Mouse (Mus musculus) adrenal gland, postnatal 10 days (tissue): ENCODE data around the gene Hdhd3. TPM values are rescaled to one million over a fixed set of nuclear protein-coding genes. Genes with fewer than 3 reads are reported as not detected.
"Not testable (repeated sequence)": the region's sequence is repeated elsewhere in the genome, so short reads cannot be mapped to it uniquely, and the experiment has no call there.

Experiments used
- DNase-seq: peaks from one replicate; pipeline ENCODE4 v3.0.0; 2021; ENCODE audit warnings: mixed read lengths
- total RNA-seq, 2 experiments: library from RNA; stranded (reverse); gene quantifications; 2 replicates each; pipeline ENCODE4 v1.2.3; 2021

The Hdhd3 gene
- total RNA-seq, 2 experiments from 2014 or later, result 16.7 to 19.5 TPM

DNA sequence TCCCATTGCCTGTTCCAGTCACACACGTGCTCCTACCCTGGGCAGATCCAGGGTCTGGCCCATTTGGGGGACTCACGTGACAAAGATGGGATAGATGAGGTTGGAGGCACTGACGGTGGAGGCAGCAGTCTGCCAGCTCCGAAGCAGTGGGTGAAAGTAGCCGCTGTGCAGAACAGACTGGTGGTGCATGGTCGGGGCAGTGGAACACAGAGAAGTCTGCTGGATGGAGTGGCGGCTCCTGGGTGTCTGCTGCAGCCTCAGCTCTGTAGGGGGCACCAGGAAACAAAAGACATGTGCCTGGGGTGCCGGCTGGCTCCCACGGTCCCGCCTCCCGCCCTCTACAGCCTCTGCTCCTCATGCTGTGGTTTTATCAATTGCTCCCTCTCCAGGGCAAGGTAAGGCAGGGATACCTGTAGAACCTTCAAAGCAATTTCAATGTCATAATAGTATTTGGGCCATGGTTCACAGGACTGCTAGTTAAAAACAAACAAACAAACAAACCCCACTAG, 10.8 kb upstream of the Hdhd3 start:
- no peak for DNase-seq

DNA sequence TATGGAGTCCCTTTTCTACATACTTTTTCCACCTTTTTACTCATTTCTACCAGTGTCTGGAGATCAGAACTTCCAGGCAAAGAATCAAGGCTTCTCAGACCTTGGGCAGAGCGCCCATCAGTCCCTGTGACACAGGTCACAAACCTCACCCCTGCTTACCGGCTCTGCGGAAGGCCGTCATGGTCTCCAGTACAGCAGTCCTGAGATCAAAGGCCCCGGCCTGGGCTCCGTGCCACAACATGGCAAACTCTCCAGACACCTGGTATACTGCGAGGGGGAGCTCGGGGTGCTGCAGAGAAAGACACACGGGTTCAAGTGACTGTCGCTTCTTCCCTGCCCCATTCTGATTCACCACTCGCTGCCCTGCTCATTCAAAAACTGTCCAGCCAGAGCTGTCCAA, 6.7 kb upstream of the Hdhd3 start:
- DNase-seq, result peak; percentile 90

DNA sequence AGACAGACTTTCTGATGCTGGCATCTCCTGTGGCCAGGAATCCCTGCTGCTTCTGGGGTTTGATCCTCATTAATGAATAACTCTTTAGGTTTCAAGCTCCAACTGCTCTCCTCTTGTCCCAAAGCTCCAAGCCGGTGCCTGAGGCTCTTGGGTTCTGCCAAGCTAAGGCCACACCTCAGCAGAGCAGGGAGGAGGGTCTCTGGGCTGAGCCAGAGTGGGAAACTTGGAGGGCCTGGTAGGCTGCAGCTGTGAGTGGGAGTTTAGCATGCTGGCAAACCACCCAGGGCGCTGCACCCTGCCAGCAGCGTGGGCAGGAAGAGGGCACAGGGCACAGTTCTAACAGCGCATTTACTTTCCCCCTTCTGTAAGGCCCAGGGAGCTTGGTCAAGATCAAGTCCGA, 5.6 kb upstream of the Hdhd3 start:
- DNase-seq, result no peak

DNA sequence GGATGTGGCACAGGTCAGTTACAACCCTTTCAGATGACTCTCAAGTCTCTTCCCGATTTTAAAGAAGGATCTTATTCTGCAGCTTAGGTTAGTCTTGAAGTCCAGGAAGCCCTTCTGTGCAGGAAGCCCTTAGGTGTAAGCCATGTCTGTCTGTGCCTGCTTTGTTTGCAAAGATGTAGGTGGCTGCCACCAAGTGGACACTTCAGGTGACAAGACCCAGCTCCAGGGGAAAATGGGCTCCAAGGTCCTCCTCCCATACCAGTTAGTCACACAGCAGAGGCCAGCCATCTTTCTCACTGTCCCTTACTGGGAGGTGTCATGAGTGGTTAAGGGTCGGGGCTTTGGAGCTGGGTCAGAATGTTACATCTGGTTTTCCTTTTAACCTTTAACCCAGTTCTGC, 3.5 kb upstream of the Hdhd3 start:
- peak; percentile 57 for DNase-seq

DNA sequence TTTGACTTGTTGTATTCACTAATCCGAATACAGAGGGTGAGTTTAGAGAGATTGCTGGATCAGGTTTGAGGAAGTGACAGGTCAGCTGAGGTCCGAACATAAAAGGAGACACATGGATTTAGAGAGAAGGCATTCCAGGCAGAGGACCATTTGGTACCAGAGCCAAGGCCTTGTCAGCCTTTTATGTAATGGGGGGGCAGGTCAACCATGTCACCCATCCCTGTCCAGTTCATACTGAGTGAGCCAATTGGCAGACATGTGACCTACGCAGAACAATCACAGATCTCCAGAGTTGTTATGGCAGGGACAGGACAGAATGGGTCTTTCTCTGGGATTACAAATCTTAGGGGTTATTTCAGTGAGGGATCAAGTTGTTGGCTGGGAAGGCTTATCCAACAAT, 2.7 kb upstream of the Hdhd3 start:
- DNase-seq, result no peak

DNA sequence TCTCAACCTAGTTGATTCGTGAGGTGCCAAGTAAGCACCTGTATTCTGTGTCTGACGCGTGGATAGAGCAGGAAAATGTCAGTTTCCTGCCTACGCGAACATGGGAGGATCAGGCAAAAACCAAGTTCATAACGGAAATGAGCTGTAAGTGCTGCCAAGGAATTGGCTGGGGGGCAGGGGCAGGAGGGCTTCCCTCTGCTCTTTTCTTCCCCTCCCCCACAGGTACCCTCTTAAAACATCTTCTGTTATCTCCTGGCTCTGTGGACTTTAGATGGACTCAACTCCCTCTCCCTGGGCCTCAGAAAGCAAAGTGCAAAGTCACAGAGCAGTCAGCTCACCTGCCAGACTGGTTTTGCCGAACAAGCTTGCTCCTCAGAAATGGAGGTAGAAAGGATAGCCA, 298 bp downstream of the Hdhd3 start:
- DNase-seq, result peak; percentile 14

DNA sequence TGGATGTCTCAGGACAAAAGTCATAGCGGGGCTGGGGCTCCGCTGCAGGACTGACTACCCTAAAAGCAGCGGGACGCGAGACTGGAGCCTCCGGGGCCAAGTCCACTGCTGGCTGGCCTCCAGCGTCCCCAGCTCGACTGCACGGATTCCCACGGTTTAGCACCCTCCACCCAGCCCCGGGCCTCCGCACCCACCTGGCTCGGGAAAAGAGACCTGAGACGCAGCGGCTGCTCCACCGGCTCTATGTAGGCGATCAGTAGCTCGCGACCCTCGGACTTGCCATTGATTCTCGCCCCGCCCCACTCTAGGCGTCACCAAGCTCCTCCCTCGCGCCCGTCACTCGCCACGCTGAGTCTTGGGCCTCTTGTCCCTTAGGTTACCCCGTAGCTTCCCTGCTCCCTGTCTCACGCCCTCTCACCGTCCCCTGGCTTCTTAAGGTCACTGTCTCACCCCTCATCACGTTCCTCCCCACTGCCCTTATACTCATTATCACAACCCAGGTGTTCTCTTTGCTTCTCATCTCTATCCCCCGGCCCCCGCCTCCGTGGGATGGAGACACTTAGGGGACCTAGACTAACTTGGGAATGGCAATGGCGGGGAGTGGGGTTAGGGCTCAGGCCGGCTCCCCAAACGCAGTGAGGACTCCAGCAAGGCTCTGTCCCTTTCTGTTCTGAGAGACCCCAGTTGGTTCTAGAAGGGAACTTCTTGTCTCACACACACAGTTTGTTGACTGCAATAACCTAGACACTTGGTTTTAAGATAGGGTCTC, 1.1 kb downstream of the Hdhd3 start:
- peak; percentile 94 for DNase-seq

DNA sequence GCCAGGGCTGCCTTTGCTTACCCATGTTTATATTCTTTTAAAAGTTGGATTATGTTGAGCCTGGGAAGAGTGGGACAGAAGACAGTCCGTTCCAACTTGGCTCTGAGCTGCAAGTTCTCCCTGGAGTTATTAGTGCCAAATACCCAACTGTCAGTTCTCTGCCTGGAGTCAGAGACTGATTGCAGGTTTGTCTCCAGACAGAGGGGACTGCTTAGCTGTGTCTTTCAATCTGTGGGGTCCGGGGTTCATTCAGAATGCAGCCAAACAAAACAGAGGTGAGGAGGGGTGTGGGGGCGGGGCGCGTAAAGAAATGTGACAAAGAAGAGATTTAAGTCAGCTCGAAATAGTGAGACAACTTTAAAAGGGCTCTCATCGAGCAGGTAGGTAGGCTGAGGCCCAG, 1.7 kb downstream of the Hdhd3 start:
- no peak for DNase-seq

DNA sequence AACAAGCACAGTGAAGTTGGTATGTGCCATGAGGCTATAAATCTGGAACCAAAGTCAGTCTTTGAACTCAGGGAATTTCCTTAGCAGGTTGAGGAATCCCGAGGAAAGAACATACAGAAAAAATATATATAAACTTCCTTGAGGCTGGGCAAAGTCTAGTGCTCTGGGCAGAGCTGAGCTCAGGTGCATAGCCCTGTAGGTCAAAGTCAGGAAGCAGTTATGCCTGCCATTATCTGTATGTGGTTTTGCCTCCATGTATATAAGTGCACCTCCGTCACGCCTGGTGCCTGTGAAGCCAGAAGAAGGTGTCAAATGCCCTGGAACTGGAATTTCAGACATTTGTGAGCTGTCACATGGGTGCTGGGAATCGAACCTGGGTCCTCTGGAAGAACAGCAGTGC, 2.5 kb downstream of the Hdhd3 start:
- DNase-seq, result peak; percentile 1

DNA sequence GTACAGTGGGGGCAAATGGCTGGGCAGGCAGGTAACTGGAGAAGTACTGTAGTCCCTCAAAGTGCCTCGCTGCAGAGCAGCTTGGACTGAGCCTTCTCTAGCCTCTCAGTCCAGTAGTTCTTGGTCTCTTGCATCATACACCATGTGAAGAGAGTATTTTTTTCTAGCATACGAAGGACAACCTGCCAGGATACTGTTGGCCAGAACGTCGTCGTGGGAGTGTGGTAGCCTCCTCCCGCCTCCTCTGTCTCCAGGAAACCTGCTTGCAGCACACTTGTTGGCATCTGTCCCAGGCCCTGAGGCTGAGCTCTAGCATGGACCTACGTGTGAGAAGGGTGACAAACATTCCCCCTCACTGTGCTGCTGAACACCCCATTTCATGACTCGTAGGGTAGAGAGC, 6.5 kb downstream of the Hdhd3 start:
- peak; percentile 84 for DNase-seq

DNA sequence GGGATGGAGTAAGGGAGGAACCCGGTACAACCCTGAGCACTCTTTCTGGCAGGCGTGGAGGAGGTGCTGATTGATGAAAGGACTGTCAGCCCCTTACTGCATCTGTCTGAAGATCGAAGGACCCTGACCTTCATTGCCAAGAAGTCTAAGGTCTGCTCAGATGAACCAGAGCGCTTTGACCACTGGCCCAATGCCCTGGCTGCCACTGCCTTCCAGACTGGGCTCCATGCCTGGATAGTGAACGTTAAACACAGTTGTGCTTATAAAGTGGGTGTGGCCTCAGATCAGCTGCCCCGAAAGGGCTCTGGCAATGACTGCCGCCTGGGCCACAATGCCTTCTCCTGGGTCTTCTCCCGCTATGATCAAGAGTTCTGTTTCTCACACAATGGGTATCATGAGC, 7.3 kb downstream of the Hdhd3 start:
- DNase-seq, result peak; percentile 78

DNA sequence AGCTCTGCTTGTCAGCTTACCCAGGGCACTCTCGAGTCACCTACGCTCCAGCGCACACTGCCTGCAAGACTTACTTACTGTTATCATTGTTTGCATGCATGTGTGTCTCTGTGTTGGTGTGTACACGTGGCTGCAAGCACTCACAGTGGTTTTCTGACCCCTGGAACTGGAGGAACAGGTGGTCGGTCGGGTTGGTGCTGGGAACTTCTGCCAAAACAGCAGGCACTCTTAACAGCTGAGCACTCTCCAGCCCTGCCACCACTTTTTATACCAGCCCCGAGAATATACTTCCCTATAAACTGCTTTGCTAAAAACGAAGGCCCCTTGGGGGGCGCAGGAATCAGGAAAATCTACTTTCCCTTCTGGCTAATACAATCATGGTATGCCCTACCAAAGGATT, 9.0 kb downstream of the Hdhd3 start:
- no peak for DNase-seq

DNA sequence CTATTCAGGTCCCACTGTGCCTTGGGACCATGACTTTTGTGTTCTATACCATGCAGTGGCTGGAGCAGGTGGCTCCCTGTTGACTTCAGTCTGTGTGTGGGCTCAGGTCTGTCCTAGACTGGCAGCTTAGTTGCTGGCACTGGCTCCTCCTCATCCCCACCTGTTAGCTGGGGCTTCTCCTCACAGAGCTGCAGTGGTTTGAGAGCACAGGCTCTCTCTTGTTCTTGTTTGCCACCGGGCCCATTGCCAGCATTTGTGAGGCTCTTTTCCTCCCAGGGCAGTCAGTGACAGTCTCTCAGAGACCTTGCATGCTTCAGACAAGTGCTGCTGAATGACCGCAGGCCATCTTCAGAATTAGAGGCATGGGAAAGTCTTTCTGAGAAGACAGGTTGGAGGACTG, 10.6 kb downstream of the Hdhd3 start:
- DNase-seq, result no peak

DNA sequence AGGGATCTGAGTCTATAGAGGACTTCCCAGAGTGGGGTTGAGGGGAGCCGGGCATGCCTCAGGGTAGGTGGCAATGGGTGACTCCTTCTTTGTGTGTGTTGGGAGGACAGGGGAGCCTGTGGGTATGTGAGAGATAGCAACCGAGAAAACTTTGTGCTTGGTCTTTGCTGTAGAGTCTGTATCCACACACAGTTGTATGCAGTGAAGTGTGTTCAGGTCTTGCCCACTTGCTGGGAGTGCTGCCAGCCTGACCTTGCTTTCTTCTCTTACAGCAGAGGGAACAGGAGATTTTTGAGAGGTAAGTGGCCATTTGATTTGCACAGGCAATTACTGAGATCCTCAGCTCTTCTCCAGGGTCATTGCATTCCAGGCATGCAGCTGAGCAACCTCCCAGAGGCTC, 15.4 kb downstream of the Hdhd3 start:
- DNase-seq, result no peak

DNA sequence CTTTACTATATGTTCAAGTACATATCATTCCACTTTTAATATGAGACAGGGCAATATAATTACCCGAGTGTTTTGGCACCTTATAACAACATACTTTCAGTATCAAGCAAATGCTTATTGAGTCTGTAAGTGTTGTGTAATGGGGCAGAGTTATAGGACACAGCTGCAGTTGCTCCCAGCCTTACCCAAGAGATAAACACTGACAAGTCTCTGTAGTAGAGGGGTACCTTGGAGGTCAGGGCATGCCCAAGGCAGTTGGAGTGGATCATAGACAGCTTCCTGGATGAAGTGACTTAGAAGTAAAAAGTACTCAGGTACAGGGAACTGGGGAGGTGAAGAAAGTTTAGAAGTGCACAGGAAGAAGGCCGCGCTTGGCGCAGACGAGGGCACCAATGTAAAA, 16.1 kb downstream of the Hdhd3 start:
- no peak for DNase-seq

DNA sequence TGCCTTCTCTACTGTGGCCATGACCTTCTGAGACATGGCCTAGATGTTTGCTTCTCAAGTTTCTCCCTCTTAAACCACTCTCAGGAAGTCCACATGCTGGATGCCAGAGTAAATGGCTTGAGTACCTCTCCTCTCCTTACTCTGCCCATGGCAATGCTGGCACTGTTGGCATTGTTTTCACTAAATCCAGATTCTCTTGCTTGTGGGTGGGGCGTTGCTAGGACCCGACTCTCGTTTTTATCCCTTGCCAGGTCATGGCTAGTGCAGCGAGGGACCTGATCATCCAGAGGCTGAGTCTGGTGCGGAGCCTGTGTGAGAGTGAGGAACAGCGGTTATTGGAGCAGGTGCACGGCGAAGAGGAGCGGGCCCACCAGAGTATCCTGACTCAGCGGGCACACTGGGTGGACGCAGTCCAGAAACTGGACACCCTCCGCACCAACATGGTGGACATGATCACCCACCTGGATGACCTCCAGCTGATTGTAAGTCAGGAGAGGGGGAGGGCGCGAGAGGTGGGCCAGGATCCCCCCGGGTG, 17.0 kb downstream of the Hdhd3 start:
- no peak for DNase-seq

DNA sequence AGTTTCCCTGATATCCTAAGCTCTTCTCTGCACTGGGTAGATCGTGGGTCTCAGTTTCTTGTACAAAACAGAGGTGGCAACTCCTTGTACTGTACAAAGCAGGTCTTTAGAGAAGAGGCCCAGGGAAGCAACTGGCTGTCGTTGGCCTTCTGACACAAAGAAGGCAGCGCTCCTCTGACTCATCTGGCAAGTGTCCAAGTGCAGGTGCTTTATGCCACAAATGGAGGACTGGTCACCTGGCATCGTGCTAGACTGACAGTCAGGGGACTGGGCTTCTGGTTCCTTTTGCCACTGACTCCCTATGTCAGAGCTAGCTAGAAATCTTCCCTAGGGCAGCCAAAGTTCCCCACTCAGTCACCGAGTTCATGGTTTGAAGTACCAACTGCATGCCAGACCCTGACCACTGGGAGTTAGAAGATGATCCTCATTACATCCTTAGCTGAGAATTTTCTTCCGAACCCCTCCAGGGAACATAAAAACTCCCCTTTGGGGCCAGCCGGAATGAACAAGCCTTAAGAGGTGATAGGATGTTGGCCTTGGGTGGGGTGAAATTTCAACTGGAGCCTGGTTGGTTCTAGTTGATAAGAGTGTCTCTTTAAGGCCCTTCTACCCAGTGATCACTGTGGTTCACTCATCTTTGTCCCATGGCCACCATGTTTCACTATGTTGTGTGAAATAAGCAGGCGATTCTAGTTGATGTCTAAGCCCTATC, 17.7 kb downstream of the Hdhd3 start:
- no peak for DNase-seq

DNA sequence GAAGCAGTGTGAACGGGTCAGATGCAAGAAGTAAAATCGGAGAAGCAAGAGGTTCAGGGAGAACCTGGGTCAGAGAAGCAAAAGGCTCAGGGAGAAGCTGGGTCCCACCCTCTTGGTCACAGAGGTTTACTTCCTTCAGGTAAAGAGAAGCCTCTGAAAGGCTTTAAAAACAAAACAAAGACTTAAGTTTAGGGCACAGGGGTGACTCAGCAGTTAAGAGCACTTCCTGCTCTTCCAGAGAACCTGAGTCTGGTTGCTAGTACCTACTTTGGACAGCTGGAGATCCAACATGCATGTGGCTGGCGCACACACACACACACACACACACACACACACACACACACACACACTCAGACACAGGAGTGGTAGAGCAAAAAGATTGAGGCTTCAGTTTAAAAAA, 18.3 kb downstream of the Hdhd3 start:
- no peak for DNase-seq

DNA sequence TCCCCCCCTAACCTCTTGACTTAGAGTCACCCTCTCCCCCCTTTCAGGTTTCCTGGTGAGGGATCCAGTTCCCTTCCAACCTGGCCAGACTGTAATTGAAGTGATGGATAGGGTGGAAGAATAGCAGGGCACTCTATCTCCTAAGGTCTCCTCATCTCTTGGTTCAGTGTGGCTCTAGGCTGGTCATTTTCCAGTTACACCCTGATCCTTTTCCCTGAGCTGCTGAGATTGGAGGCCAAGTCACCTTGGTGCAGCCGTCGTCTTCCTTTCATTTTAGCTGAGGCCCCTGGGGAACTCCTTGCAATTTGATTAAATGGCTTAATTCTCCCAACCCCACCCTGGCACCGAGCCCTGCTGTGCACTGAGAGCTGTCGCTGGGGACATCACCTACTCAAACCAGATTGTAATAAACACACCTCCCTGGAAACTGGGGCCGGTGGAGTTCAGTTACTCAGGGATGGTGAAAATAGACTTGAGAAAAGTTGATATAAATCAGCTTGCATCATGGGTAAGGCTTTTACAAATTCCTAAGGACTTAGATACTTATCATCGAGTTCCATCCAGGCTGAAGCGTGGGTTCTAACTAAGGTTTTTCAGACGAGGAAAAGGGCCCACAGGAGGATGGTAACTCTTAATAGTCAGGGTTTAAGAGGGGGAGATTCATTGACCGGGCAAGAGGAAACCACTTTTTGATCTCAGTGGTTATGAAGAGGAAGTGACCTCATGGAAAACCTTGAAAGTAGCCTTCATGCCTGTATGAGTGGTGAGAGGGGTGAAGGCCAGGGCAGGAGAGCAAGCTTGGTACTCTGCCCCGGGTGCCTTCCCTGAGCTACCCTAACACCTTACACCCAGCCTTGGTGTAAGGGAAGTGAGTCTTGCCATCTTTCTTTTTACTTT, 22.3 kb downstream of the Hdhd3 start:
- DNase-seq, result peak; percentile 37

DNA sequence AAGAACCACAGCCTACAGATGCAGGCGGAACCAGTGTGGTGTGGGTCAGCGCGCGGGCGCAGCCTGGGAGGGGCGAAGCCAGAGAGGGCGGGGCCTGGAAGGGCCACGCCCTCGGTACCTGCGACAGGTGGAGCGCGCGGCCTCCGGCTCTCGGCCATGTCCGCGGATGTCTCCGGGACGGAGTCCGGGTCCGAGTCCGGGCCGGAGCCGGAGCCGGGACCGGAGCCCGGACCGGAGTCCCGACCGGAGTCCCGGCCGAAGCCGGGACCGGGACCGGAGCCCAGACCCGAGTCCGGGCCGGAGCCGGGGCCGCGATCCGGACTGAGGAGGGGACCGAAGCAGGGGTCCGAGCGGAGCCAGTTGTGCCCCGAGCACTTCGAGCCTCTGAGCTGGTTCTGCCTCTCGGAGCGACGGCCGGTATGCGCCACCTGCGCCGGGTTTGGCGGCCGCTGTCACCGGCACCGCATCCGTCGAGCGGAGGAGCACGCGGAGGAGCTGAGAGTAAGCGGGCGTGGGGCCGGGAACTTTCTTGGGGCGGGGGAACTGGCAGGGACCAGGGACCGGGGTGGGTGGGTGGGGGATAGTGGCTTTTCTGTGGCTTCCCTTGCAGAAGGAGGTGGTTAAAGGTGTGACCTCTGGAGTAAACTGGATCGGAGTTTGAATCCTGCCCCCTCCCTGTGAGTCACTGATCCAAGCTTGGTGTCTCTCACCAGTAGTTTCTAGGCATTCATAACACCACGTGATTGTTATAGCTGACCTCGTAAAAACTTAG, 23.1 kb downstream of the Hdhd3 start, which contains the start of gene Bspry:
Gene Bspry, plus strand, starts transcription at position 117 of the 772 bp plus-strand sequence.
- peak; percentile 54 for DNase-seq

DNA sequence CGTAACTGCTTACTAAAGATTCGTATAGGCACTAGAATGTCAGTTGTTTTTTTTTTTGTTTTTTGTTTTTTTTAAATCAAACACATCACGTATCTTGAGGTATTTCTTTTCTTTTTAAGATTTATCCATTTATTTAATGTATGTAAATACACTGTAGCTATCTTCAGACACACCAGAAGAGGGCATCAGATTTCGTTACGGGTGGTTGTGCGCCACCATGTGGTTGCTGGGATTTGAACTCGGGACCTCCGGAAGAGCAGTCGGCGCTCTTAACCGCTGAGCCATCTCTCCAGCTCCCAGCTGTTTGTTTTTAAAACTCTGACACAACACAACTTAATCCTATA, 23.7 kb downstream of the Hdhd3 start:
- not testable (repeated sequence) for DNase-seq
